In the genomic region with DNA sequence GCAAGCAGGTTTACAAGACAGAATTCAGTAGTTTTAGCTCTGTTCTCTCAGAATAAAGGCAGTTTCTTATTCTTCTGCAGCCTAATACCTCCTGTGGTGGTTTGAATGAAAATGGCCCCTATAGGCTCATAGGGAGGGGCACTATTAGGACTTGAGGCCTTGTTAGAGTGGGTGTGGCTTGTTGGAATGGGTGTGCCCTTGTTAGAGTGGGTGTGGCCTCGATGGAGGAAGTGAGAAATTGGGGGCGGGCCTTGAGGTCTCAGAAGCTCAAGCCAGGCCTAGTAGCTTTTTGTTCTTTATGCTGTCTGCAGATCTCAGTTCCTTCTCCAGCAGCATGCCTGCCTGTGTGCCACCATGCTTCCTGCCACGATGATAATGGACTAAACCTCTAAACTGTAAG, we compare ENCODE assay signal across 21 mouse cellular contexts.
DNase-seq lines count a peak whose midpoint lies in the region; ATAC-seq lines count a peak whose summit lies in the region.
"Had no signal": no experiment of that assay in that cellular context is flagged by ENCODE, and none has a peak within 500 bp of the region (broad histone marks: within the 10 kb centered on the region; RNA-seq: fewer than 3 reads in every experiment).

No protein-coding gene starts in this region.

- no peak overlapping the region for H3K9ac ChIP-seq in neural tube, embryonic 11.5 days (ENCODE audit: low read length)
- H3K9ac ChIP-seq in neural tube, embryonic 15.5 days (replicated peaks): no peak overlapping the region
- H3K9ac ChIP-seq in forebrain, embryonic 13.5 days: no peak overlapping the region
- H3K9ac ChIP-seq: embryonic facial prominence, embryonic 13.5 days; heart, embryonic 12.5 days; hindbrain, embryonic 14.5 days had no signal

- WGBS in neural tube, embryonic 11.5 days: 74% methylated on average over 3 of the region's 3 CpGs
- 79% methylated on average over 3 of the region's 3 CpGs for WGBS in neural tube, embryonic 15.5 days
- 75% methylated on average over 3 of the region's 3 CpGs for WGBS in forebrain, embryonic 13.5 days

- H3K4me1 ChIP-seq in neural tube, embryonic 11.5 days (ENCODE audit: control insufficient read depth, insufficient read depth, low read length): peaks cover 3% of the 10 kb centered on the region; the same call in 1 of the 2 replicates
- H3K4me1 ChIP-seq in neural tube, embryonic 15.5 days: peaks cover 12% of the 10 kb centered on the region
- H3K4me1 ChIP-seq in forebrain, embryonic 13.5 days: peaks cover 13% of the 10 kb centered on the region

- H3K4me2 ChIP-seq in neural tube, embryonic 11.5 days (ENCODE audit: low read depth): no peak overlapping the region
- no peak overlapping the region for H3K4me2 ChIP-seq in neural tube, embryonic 15.5 days
- H3K4me2 ChIP-seq in forebrain, embryonic 13.5 days: no peak overlapping the region
- H3K4me2 ChIP-seq: embryonic facial prominence, embryonic 13.5 days; heart, embryonic 12.5 days; hindbrain, embryonic 14.5 days had no signal

- peak; percentile 6 for DNase-seq in neural tube, embryonic 11.5 days (ENCODE audit: low spot score)
- DNase-seq in R1 (ENCODE audit: low read depth, low spot score): peak; percentile 92
- peak; percentile 10 for DNase-seq in c-Kit-positive CD71-positive TER-119-positive erythroid progenitor cells, embryonic 14.5 days (ENCODE audit: low spot score)
- DNase-seq in cerebellum, adult 9-10 months: no peak
- no peak for DNase-seq in cerebellum, postnatal 14 days
- DNase-seq: adrenal gland, adult 8-10 months; adrenal gland, postnatal 36 days; cerebellum, adult 18-20 months; cerebellum, postnatal 25 days; gastrocnemius, postnatal 36 days; heart, adult 2 months; kidney, adult 2 months had no signal

- H3K27ac ChIP-seq in neural tube, embryonic 11.5 days (ENCODE audit: low read depth, low read length): no peak overlapping the region
- H3K27ac ChIP-seq in neural tube, embryonic 15.5 days (replicated peaks): no peak overlapping the region
- no peak overlapping the region; the same call in 1 of the 2 replicates for H3K27ac ChIP-seq in forebrain, embryonic 13.5 days
- H3K27ac ChIP-seq: embryonic facial prominence, embryonic 13.5 days; heart, adult 2 months; hindbrain, embryonic 10.5 days; hindbrain, embryonic 14.5 days had no signal

- no peaks in the 10 kb centered on the region for H3K9me3 ChIP-seq in neural tube, embryonic 11.5 days (ENCODE audit: control insufficient read depth, low read length)
- no peaks in the 10 kb centered on the region for H3K9me3 ChIP-seq in neural tube, embryonic 15.5 days (replicated peaks)
- no peaks in the 10 kb centered on the region for H3K9me3 ChIP-seq in forebrain, embryonic 13.5 days (replicated peaks)
- H3K9me3 ChIP-seq: embryonic facial prominence, embryonic 13.5 days; heart, embryonic 12.5 days had no signal

- H3K36me3 ChIP-seq in neural tube, embryonic 11.5 days (ENCODE audit: control insufficient read depth, insufficient read depth, low read length): no peaks in the 10 kb centered on the region
- no peaks in the 10 kb centered on the region for H3K36me3 ChIP-seq in neural tube, embryonic 15.5 days
- H3K36me3 ChIP-seq in forebrain, embryonic 13.5 days (ENCODE audit: poor library complexity, severe bottlenecking): no peaks in the 10 kb centered on the region
- H3K36me3 ChIP-seq: embryonic facial prominence, embryonic 13.5 days; heart, embryonic 12.5 days; hindbrain, embryonic 10.5 days had no signal

- H3K4me3 ChIP-seq in neural tube, embryonic 11.5 days (ENCODE audit: low read depth, low read length): no peak overlapping the region
- H3K4me3 ChIP-seq in neural tube, embryonic 15.5 days (replicated peaks): no peak overlapping the region
- H3K4me3 ChIP-seq in forebrain, embryonic 13.5 days: no peak overlapping the region
- H3K4me3 ChIP-seq: embryonic facial prominence, embryonic 13.5 days; heart, adult 2 months; heart, embryonic 12.5 days; hindbrain, embryonic 10.5 days had no signal

- no peak for ATAC-seq in neural tube, embryonic 11.5 days (ENCODE audit: insufficient read depth, low FRiP score, low TSS enrichment)
- ATAC-seq in neural tube, embryonic 15.5 days (ENCODE audit: low FRiP score): no peak
- ATAC-seq in forebrain, embryonic 13.5 days: no peak
- ATAC-seq: forebrain, embryonic 14.5 days; intestine, embryonic 16.5 days; Patski had no signal

- no peaks in the 10 kb centered on the region for H3K27me3 ChIP-seq in neural tube, embryonic 11.5 days (ENCODE audit: control insufficient read depth, insufficient read depth, low read length)
- H3K27me3 ChIP-seq in neural tube, embryonic 15.5 days (replicated peaks): no peaks in the 10 kb centered on the region
- no peaks in the 10 kb centered on the region for H3K27me3 ChIP-seq in forebrain, embryonic 13.5 days
- H3K27me3 ChIP-seq: embryonic facial prominence, embryonic 13.5 days; heart, embryonic 12.5 days; Patski had no signal

Comparison
In these comparisons a context has a peak if more than half of its experiments do, and no peak if none do; other contexts are left out.
1. DNase-seq: peak in neural tube, embryonic 11.5 days (single experiment), R1 (single experiment) and c-Kit-positive CD71-positive TER-119-positive erythroid progenitor cells, embryonic 14.5 days (single experiment); none in cerebellum, adult 9-10 months (single experiment) and cerebellum, postnatal 14 days (0 of 2).